Comparison of ENCODE assay signal across 8 mouse cellular contexts in genomic region chr2:172831133-172831532, GRCm38 (mm10).
DNase-seq lines count a peak whose midpoint lies in the region; ATAC-seq and TF ChIP-seq lines count a peak whose summit lies in the region.

No protein-coding gene starts in this region.

- peak; percentile 95 for TF ChIP-seq CTCF in gastrocnemius, adult 2 months (IDR thresholded peaks at IDR 0.05)

- peaks cover 4% of the 10 kb centered on the region; the same call in 1 of the 2 replicates for H3K4me1 ChIP-seq in hindbrain, embryonic 16.5 days (ENCODE audit: control insufficient read depth, insufficient read depth, low read depth, low read length)

- ATAC-seq in hindbrain, embryonic 16.5 days: peak; percentile 72

- H3K9me3 ChIP-seq in hindbrain, embryonic 16.5 days (ENCODE audit: control insufficient read depth, low read length): no peaks in the 10 kb centered on the region

- H3K27ac ChIP-seq in gastrocnemius, adult 2 months: no peak overlapping the region
- H3K27ac ChIP-seq in hindbrain, embryonic 16.5 days (ENCODE audit: low read depth, low read length): no peak overlapping the region

- no peak overlapping the region for H3K9ac ChIP-seq in hindbrain, embryonic 16.5 days (ENCODE audit: low read depth, low read length)

- intact Hi-C loops in gastrocnemius, adult 2 months (cut with DNase I): loop anchor here (1.0 to 2.0 kb wide), 2 partner anchors 165 to 258 kb away; no protein-coding TSS in a partner anchor

- WGBS in hindbrain, embryonic 16.5 days: 10% methylated on average over 3 of the region's 3 CpGs

- H3K4me3 ChIP-seq in gastrocnemius, adult 2 months: no peak overlapping the region
- H3K4me3 ChIP-seq in hindbrain, embryonic 16.5 days (ENCODE audit: low read length): no peak overlapping the region

- DNase-seq in WW6 (ENCODE audit: low read depth, low spot score): peak; percentile 52
- peak; percentile 80 to 90 for DNase-seq in cerebellum, postnatal 4 days (ENCODE audit: low spot score in 2 of 2)
- DNase-seq in gastrocnemius, adult 2 months: peak; percentile 89
- DNase-seq in layer of hippocampus, postnatal 36 days: peak; percentile 79 to 84
- peak; percentile 75 to 90 for DNase-seq in lung, postnatal 4 days
- DNase-seq in right cerebral cortex, adult 18-20 months: peak; percentile 77
- DNase-seq in urinary bladder, adult 2 months (ENCODE audit: low spot score): peak; percentile 83

- H3K36me3 ChIP-seq in hindbrain, embryonic 16.5 days (ENCODE audit: control insufficient read depth, insufficient read depth, low read length): no peaks in the 10 kb centered on the region

- peaks cover 4% of the 10 kb centered on the region; the same call in 1 of the 2 replicates for H3K27me3 ChIP-seq in hindbrain, embryonic 16.5 days (replicated peaks; ENCODE audit: control insufficient read depth, insufficient read depth, low read length)

- H3K4me2 ChIP-seq in hindbrain, embryonic 16.5 days (ENCODE audit: low read length): no peak overlapping the region
